8 mouse cellular contexts compared by ENCODE assay signal in genomic region chr2:174299771-174300160, GRCm38 (mm10). TPM values are rescaled to one million over a fixed set of nuclear protein-coding genes. Genes with fewer than 3 reads are reported as not detected.
A peak's percentile ranks its signal among the peaks of the same experiment; 100 is the strongest.
DNase-seq lines count a peak whose midpoint lies in the region; ATAC-seq lines count a peak whose summit lies in the region.
"Had no signal": no experiment of that assay in that cellular context is flagged by ENCODE, and none has a peak within 500 bp of the region (broad histone marks: within the 10 kb centered on the region; RNA-seq: fewer than 3 reads in every experiment).

No protein-coding gene starts in this region.

- peak overlapping the region; percentile 39 for H3K4me2 ChIP-seq in lung, embryonic 16.5 days (ENCODE audit: low read depth, low read length)
- peak overlapping the region; percentile 30 for H3K4me2 ChIP-seq in forebrain, embryonic 15.5 days (replicated peaks)
- peak overlapping the region; percentile 52 for H3K4me2 ChIP-seq in limb, embryonic 15.5 days
- H3K4me2 ChIP-seq in stomach, embryonic 15.5 days, result peak overlapping the region; percentile 50

- H3K4me3 ChIP-seq in lung, embryonic 16.5 days (ENCODE audit: low read length), result peak overlapping the region; percentile 40
- peak overlapping the region; percentile 15 for H3K4me3 ChIP-seq in forebrain, embryonic 15.5 days
- H3K4me3 ChIP-seq in limb, embryonic 15.5 days, result peak overlapping the region; percentile 40
- H3K4me3 ChIP-seq in stomach, embryonic 15.5 days (replicated peaks), result peak overlapping the region; percentile 34

- peak overlapping the region; percentile 25; the same call in 1 of the 2 replicates for H3K9ac ChIP-seq in lung, embryonic 16.5 days (ENCODE audit: low read length)
- H3K9ac ChIP-seq in forebrain, embryonic 15.5 days (replicated peaks), result no peak overlapping the region
- H3K9ac ChIP-seq in limb, embryonic 15.5 days, result no peak overlapping the region
- H3K9ac ChIP-seq in stomach, embryonic 15.5 days, result no peak overlapping the region

- peaks cover 12% of the 10 kb centered on the region for H3K36me3 ChIP-seq in lung, embryonic 16.5 days (ENCODE audit: control insufficient read depth, insufficient read depth, low read length)
- no peaks in the 10 kb centered on the region for H3K36me3 ChIP-seq in forebrain, embryonic 15.5 days
- H3K36me3 ChIP-seq in limb, embryonic 15.5 days, result peaks cover 56% of the 10 kb centered on the region
- H3K36me3 ChIP-seq in stomach, embryonic 15.5 days, result no peaks in the 10 kb centered on the region

- ATAC-seq in lung, embryonic 16.5 days (ENCODE audit: low read depth), result no peak
- ATAC-seq in forebrain, embryonic 15.5 days (replicated peaks), result no peak
- ATAC-seq in limb, embryonic 15.5 days (ENCODE audit: insufficient number of reproducible peaks, low FRiP score, low TSS enrichment, low read depth), result no peak
- ATAC-seq in stomach, embryonic 15.5 days (ENCODE audit: insufficient read depth, low FRiP score, low read depth), result no peak

- peaks cover 61% of the 10 kb centered on the region for H3K9me3 ChIP-seq in lung, embryonic 16.5 days (ENCODE audit: control insufficient read depth, low read length)
- H3K9me3 ChIP-seq in forebrain, embryonic 15.5 days, result peaks cover 9% of the 10 kb centered on the region
- H3K9me3 ChIP-seq in limb, embryonic 15.5 days, result peaks cover 51% of the 10 kb centered on the region
- peaks cover 17% of the 10 kb centered on the region; the same call in 1 of the 2 replicates for H3K9me3 ChIP-seq in stomach, embryonic 15.5 days

- 43% methylated on average over 34 of the region's 34 CpGs for WGBS in lung, embryonic 16.5 days
- 58% methylated on average over 34 of the region's 34 CpGs for WGBS in forebrain, embryonic 15.5 days
- WGBS in limb, embryonic 15.5 days, result 59% methylated on average over 34 of the region's 34 CpGs
- 43% methylated on average over 34 of the region's 34 CpGs for WGBS in stomach, embryonic 15.5 days

- no peak for DNase-seq in lung, postnatal 25 days (ENCODE audit: low spot score)
- no peak for DNase-seq in ovary, postnatal 14 days (ENCODE audit: low spot score)
- no peak for DNase-seq in retina, postnatal 1 day
- DNase-seq: kidney, postnatal 10 days had no signal

- H3K4me1 ChIP-seq in lung, embryonic 16.5 days (replicated peaks; ENCODE audit: control insufficient read depth, insufficient read depth, low read length), result peaks cover 11% of the 10 kb centered on the region
- H3K4me1 ChIP-seq in forebrain, embryonic 15.5 days, result peaks cover 35% of the 10 kb centered on the region
- peaks cover 35% of the 10 kb centered on the region for H3K4me1 ChIP-seq in limb, embryonic 15.5 days
- peaks cover 21% of the 10 kb centered on the region for H3K4me1 ChIP-seq in stomach, embryonic 15.5 days

- H3K27ac ChIP-seq in lung, embryonic 16.5 days (ENCODE audit: low read length), result no peak overlapping the region
- no peak overlapping the region for H3K27ac ChIP-seq in forebrain, embryonic 15.5 days (replicated peaks)
- H3K27ac ChIP-seq in limb, embryonic 15.5 days, result no peak overlapping the region
- no peak overlapping the region for H3K27ac ChIP-seq in stomach, embryonic 15.5 days

- peaks cover 29% of the 10 kb centered on the region for H3K27me3 ChIP-seq in lung, embryonic 16.5 days (ENCODE audit: control insufficient read depth, insufficient read depth, low read depth, low read length)
- H3K27me3 ChIP-seq in forebrain, embryonic 15.5 days, result peaks cover 39% of the 10 kb centered on the region
- peaks cover 38% of the 10 kb centered on the region for H3K27me3 ChIP-seq in limb, embryonic 15.5 days
- peaks cover 39% of the 10 kb centered on the region for H3K27me3 ChIP-seq in stomach, embryonic 15.5 days (replicated peaks)

RNA-seq across cellular contexts. Expression of gene Gnas, which starts 15.6 kb away (rescaled TPM):
- polyA plus RNA-seq in lung, embryonic 16.5 days (2015; fragmentation: Nextera tagmentation; extraction: Ambion mirVana), result 1,083 and 1,573 TPM in 2 replicates
- 1,144 and 1,250 TPM in 2 replicates for polyA plus RNA-seq in forebrain, embryonic 15.5 days (2015; fragmentation: Nextera tagmentation; extraction: Ambion mirVana)
- polyA plus RNA-seq in limb, embryonic 15.5 days (2015; fragmentation: Nextera tagmentation; extraction: Ambion mirVana), result 2,137 and 2,166 TPM in 2 replicates
- polyA plus RNA-seq in stomach, embryonic 15.5 days (2015; fragmentation: Nextera tagmentation; extraction: Ambion mirVana), result 1,615 and 1,630 TPM in 2 replicates

RNA-seq across cellular contexts. Expression of gene Gm20721, which starts 46.7 kb away (rescaled TPM):
- polyA plus RNA-seq in lung, embryonic 16.5 days (2015; fragmentation: Nextera tagmentation; extraction: Ambion mirVana), result 16.9 and 55.8 TPM in 2 replicates
- 6.7 and 7.5 TPM in 2 replicates for polyA plus RNA-seq in forebrain, embryonic 15.5 days (2015; fragmentation: Nextera tagmentation; extraction: Ambion mirVana)
- 28.5 and 42.0 TPM in 2 replicates for polyA plus RNA-seq in limb, embryonic 15.5 days (2015; fragmentation: Nextera tagmentation; extraction: Ambion mirVana)
- 37.5 and 62.9 TPM in 2 replicates for polyA plus RNA-seq in stomach, embryonic 15.5 days (2015; fragmentation: Nextera tagmentation; extraction: Ambion mirVana)
